Mouse (Mus musculus): ENCODE measurements around the gene Dip2c. TPM values are rescaled to one million over a fixed set of nuclear protein-coding genes. Genes with fewer than 3 reads are reported as not detected.

Dip2c gene
- polyA plus RNA-seq, 1 experiment from 2014 or later, result 3.5 TPM

DNA sequence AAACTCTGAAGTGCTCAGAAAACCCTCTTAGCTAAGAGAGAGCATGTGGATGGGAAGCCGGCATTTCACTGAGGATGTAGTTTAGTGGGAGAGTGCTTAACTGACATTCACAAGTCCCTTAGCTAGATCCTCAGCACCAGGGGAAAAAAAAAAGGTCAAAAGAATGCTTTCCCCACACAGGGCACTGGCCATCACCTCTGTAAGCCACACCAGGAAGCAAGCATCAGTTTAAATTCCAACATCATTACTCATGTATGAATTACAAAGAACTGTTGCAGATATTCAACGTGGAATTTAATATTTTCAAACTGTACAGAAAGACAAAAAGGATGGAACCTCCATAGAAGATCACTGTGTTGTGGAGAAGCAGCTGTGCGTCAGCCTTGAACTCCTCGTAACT is 419.1 kb downstream of the Dip2c start:
- Histone ChIP-seq H3K4me1 (ENCODE audit: insufficient read depth, low read depth, low read length) (peaks cover 4% of the 10 kb centered on the region; the same call in 1 of the 2 replicates), H3K36me3 (ENCODE audit: insufficient read depth, low read length) (peaks cover 20% of the 10 kb centered on the region), H3K27ac (ENCODE audit: low read length) (no peak overlapping the region), H3K4me3 (ENCODE audit: low read depth, low read length) (no peak overlapping the region), H3K27me3 (replicated peaks; ENCODE audit: insufficient read depth, low read length) (no peaks in the 10 kb centered on the region), H3K9ac (replicated peaks; ENCODE audit: low read depth) (no peak overlapping the region), H3K9me3 (ENCODE audit: low read length) (no peaks in the 10 kb centered on the region), H3K4me2 (replicated peaks; ENCODE audit: low read depth, low read length) (no peak overlapping the region)
- ATAC-seq, result peak; percentile 23; the same call in 1 of the 2 replicates
- 67% methylated on average over 4 of the region's 4 CpGs for WGBS
- TF ChIP-seq EP300 (IDR thresholded peaks at IDR 0.05) (no peak), CTCF (IDR thresholded peaks at IDR 0.05) (no peak)
- DNase-seq (ENCODE audit: low spot score), result no peak

DNA sequence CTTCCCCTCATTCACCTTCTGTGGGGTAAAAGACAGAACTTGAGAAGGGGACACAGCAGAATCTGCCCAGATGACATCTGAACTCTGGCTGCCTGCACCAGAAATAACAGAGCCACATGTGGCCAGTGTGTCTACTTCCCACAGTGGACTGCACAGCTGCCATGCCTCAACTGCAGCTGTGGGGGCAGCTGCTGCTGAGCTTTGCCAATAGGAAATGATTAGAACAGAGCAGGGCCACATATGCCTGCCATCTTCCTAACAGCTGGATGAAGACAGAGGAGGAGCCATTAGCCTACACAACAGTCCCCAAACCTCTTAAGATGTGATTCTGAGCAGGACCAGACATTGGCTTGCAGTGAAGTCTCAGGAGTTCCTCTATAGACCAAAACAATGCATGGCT is 419.5 kb downstream of the Dip2c start:
- Histone ChIP-seq H3K27me3 (replicated peaks; ENCODE audit: insufficient read depth, low read length) (no peaks in the 10 kb centered on the region), H3K27ac (ENCODE audit: low read length) (no peak overlapping the region), H3K4me3 (ENCODE audit: low read depth, low read length) (no peak overlapping the region), H3K4me2 (replicated peaks; ENCODE audit: low read depth, low read length) (no peak overlapping the region), H3K9me3 (ENCODE audit: low read length) (no peaks in the 10 kb centered on the region), H3K36me3 (ENCODE audit: insufficient read depth, low read length) (peaks cover 16% of the 10 kb centered on the region; the same call in 1 of the 2 replicates), H3K4me1 (ENCODE audit: insufficient read depth, low read depth, low read length) (peaks cover 4% of the 10 kb centered on the region; the same call in 1 of the 2 replicates), H3K9ac (replicated peaks; ENCODE audit: low read depth) (no peak overlapping the region)
- DNase-seq (ENCODE audit: low spot score) (peak; percentile 75), ATAC-seq (peak; percentile 94)
- peak; percentile 48; the same call in 1 of the 2 replicates for TF ChIP-seq EP300 (IDR thresholded peaks at IDR 0.05)
- TF ChIP-seq CTCF (IDR thresholded peaks at IDR 0.05), result no peak

DNA sequence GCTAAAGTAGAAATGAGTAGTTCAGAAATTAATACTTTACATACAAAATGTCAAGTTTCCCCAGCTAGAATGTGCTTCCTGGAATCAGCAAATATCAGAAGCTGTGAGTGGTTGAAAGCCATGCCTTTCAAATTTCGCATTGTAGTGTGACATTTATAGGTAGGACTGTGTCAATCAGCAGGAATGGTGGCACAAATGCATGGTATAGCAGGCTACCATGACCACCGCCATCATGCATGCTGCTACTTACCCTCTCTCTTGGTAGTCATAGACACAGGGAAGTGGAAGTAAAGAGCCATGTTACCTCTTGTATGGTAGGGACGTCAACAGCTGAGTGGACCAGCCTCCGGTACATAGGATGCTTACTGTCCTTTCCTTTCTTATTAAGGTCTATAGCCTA is 421.0 kb downstream of the Dip2c start:
- WGBS, result 98% methylated on average over 4 of the region's 4 CpGs
- peaks cover 4% of the 10 kb centered on the region; the same call in 1 of the 2 replicates for H3K4me1 ChIP-seq (ENCODE audit: insufficient read depth, low read depth, low read length)
- TF ChIP-seq CTCF (IDR thresholded peaks at IDR 0.05) (no peak), EP300 (IDR thresholded peaks at IDR 0.05) (no peak)

DNA sequence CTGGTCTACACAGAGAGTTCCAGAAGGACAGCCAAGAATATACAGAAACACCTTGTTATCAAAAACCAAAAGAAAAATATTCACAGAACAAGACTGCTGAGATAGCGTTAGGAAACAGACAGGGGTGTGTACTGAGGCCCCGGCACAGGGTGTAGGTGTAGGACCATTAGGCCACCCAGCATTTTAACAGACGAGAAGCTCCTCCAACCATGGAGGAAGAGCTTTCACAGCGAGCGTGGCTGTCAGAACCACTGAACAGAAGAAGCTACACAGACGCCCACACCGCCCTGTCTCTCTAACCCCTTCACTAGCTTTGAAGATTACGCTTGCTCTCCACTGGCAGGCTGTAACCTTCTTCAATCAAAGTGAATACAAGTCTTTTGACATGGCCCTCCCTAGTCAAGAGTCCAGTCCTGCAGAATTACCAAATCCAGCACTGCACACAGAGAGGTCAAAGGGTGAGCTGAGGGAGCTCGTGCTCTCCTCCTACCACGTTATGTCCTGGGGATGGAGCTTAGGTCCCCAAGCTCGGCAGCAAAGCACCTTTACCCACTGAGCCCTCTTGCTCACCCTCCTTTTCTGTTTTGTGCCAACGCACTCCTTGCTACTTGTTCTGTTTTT is 426.4 kb downstream of the Dip2c start:
- TF ChIP-seq EP300 (IDR thresholded peaks at IDR 0.05) (no peak), CTCF (IDR thresholded peaks at IDR 0.05) (no peak)
- Histone ChIP-seq H3K27me3 (replicated peaks; ENCODE audit: insufficient read depth, low read length) (no peaks in the 10 kb centered on the region), H3K9me3 (ENCODE audit: low read length) (no peaks in the 10 kb centered on the region), H3K4me2 (replicated peaks; ENCODE audit: low read depth, low read length) (no peak overlapping the region), H3K36me3 (ENCODE audit: insufficient read depth, low read length) (0 out of 2 replicates have a peak, but pooled peaks cover 4% of the 10 kb centered on the region), H3K27ac (ENCODE audit: low read length) (no peak overlapping the region), H3K4me1 (ENCODE audit: insufficient read depth, low read depth, low read length) (no peaks in the 10 kb centered on the region), H3K4me3 (ENCODE audit: low read depth, low read length) (no peak overlapping the region), H3K9ac (replicated peaks; ENCODE audit: low read depth) (no peak overlapping the region)
- WGBS, result 77% methylated on average over 12 of the region's 12 CpGs
- ATAC-seq, result no peak
- DNase-seq (ENCODE audit: low spot score), result no peak

More for the DNA sequence above, 421.0 kb downstream of the Dip2c start:
- no peak overlapping the region for H3K4me2 ChIP-seq (replicated peaks; ENCODE audit: low read depth, low read length)
- no peaks in the 10 kb centered on the region for H3K27me3 ChIP-seq (replicated peaks; ENCODE audit: insufficient read depth, low read length)
- H3K36me3 ChIP-seq (ENCODE audit: insufficient read depth, low read length), result 0 out of 2 replicates have a peak, but pooled peaks cover 13% of the 10 kb centered on the region
- ATAC-seq (no peak), DNase-seq (ENCODE audit: low spot score) (no peak)
- no peak overlapping the region for H3K4me3 ChIP-seq (ENCODE audit: low read depth, low read length)
- H3K27ac ChIP-seq (ENCODE audit: low read length), result no peak overlapping the region
- H3K9me3 ChIP-seq (ENCODE audit: low read length), result no peaks in the 10 kb centered on the region
- no peak overlapping the region for H3K9ac ChIP-seq (replicated peaks; ENCODE audit: low read depth)

DNA sequence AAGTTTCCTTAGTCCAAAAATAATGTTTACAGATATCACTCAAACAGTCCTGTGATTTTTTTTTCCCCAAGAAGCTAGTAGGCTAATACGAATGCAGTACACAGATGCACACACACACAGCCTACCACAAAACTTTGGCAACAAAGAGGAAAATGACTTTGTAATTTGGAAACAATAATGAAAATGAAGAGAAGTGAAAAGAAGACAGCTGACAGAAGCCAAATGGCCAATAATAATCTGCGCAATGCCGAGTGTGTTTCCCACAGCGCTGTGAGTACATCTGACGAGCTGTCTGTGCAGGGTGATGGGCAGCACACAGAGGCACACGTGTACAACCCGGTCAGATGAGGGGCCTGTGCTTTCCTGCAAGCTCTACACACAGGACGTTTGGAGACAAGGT is 430.4 kb downstream of the Dip2c start:
- DNase-seq (ENCODE audit: low spot score) (peak; percentile 34), ATAC-seq (peak; percentile 62)
- no peaks in the 10 kb centered on the region for H3K4me1 ChIP-seq (ENCODE audit: insufficient read depth, low read depth, low read length)
- no peaks in the 10 kb centered on the region for H3K9me3 ChIP-seq (ENCODE audit: low read length)
- 0 out of 2 replicates have a peak, but pooled peaks cover 4% of the 10 kb centered on the region for H3K36me3 ChIP-seq (ENCODE audit: insufficient read depth, low read length)
- no peak overlapping the region for H3K4me2 ChIP-seq (replicated peaks; ENCODE audit: low read depth, low read length)
- H3K27me3 ChIP-seq (replicated peaks; ENCODE audit: insufficient read depth, low read length), result no peaks in the 10 kb centered on the region
- H3K9ac ChIP-seq (replicated peaks; ENCODE audit: low read depth), result no peak overlapping the region
- no peak overlapping the region for H3K4me3 ChIP-seq (ENCODE audit: low read depth, low read length)
- 65% methylated on average over 8 of the region's 8 CpGs for WGBS
- TF ChIP-seq EP300 (IDR thresholded peaks at IDR 0.05), result no peak
- no peak for TF ChIP-seq CTCF (IDR thresholded peaks at IDR 0.05)
- no peak overlapping the region for H3K27ac ChIP-seq (ENCODE audit: low read length)

DNA sequence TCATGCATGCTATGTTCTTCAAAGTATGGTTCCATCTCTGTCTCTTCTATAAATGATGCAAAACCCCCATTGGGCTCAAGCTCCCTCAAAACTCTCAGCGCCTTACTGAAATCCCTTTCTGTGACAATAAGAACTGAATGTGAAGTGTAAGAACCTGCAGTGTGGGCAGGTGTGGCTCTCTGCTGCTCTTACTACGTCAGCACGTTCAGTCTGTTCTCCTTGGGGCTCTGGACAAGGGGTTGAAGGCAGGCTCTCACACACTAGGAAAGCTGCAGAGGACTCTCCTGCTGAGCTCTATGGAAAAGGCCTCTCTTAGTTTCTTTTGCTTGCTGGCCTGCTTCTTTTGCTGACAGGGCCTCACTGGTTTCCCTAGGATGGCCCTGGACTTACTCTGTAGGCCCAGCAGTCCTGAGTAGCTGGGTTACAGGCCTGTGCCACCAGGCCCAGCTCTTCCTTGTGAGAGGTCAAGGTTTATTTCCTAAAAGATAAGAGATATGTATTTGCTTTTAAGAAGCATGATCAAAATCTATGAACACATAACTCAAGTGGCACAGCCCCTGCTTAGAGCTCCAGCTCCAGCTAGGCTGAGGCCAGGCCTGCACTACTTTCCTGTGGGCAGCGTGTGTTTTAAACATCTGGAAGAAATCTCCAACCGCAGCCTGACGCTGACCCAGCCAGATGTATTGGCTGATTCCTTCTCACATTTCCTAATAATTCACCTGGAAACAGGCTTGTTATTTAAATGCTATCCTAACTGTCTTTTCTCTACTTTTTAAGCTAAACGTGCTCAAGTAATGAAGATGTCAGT is 432.3 kb downstream of the Dip2c start:
- H3K4me3 ChIP-seq (ENCODE audit: low read depth, low read length), result no peak overlapping the region
- H3K27ac ChIP-seq (ENCODE audit: low read length), result no peak overlapping the region
- H3K9ac ChIP-seq (replicated peaks; ENCODE audit: low read depth), result no peak overlapping the region
- H3K4me2 ChIP-seq (replicated peaks; ENCODE audit: low read depth, low read length), result no peak overlapping the region
- H3K27me3 ChIP-seq (replicated peaks; ENCODE audit: insufficient read depth, low read length), result no peaks in the 10 kb centered on the region
- DNase-seq (ENCODE audit: low spot score) (no peak), ATAC-seq (no peak)
- 0 out of 2 replicates have a peak, but pooled peaks cover 4% of the 10 kb centered on the region for H3K36me3 ChIP-seq (ENCODE audit: insufficient read depth, low read length)
- TF ChIP-seq EP300 (IDR thresholded peaks at IDR 0.05) (no peak), CTCF (IDR thresholded peaks at IDR 0.05) (no peak)
- H3K9me3 ChIP-seq (ENCODE audit: low read length), result no peaks in the 10 kb centered on the region
- 77% methylated on average over 7 of the region's 7 CpGs for WGBS
- no peaks in the 10 kb centered on the region for H3K4me1 ChIP-seq (ENCODE audit: insufficient read depth, low read depth, low read length)
